Mouse (Mus musculus): ENCODE measurements at regions not wholly inside any gene's neighbourhood (a gene's known extent, or its start where the extent isn't known, plus 50 kb on each side); places are given as distances from the start of the nearest gene placed in this dataset.

DNA sequence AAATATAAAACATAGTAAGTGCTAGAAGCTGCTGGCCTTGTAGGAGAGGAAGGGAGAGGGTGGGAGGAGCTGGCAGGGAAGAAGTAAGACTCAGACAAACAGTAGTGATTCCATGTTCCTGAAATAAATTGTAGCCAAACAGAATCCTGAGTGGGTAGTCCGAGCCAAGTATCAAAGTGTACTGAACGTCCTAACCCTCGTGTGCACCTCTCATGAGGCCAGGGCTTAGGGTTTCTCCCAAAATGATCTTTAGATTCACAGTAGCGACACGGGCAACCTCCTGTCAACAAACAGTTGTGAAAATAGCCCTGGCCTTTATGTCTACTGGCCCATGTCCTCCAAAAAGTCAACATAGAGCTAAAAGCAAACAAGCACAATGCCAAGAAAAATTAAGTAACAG, 54.3 kb upstream of the Gm47985 start:
- TF ChIP-seq CTCF (IDR thresholded peaks at IDR 0.05; ENCODE audit: borderline replicate concordance, control insufficient read depth, extremely low read depth, insufficient read depth, low read length, poor library complexity) = no peak
- TF ChIP-seq POLR2A (IDR thresholded peaks at IDR 0.05; ENCODE audit: control insufficient read depth, extremely low read depth, insufficient read depth, low read length, poor library complexity) = no peak
